Mouse (Mus musculus): ENCODE data around the gene B3glct.

DNA sequence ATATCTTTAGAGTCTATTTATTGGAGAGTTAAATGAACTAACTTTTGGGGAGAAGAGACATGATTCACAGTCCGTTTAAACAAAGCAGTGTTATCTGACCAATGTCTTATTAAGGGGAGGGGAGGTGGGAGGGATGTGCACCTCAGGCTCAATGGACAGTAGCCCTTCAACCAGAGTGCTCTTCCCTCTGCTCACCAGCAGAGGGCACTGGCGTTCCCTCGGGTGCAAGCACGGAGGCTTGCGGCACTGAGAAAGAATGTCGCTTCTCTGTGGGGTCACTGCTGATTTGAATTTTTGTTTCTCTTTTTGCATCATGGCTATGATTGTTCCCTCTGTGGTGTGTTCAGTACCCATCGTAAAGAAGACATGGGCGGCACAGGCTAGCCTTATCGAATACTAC is 67.0 kb downstream of the B3glct start:
- TF ChIP-seq CHD2 (IDR thresholded peaks at IDR 0.05; ENCODE audit: low read depth, low read length), result no peak
- TF ChIP-seq MAFK (IDR thresholded peaks at IDR 0.05; ENCODE audit: insufficient read depth, low read depth, low read length), result no peak
- no peak for TF ChIP-seq HCFC1 (IDR thresholded peaks at IDR 0.05; ENCODE audit: borderline replicate concordance, insufficient read depth, low read length)
- TF ChIP-seq ZC3H11A (IDR thresholded peaks at IDR 0.05; ENCODE audit: borderline replicate concordance, low read depth, low read length), result no peak
- no peak for TF ChIP-seq ZNF384 (IDR thresholded peaks at IDR 0.05; ENCODE audit: low read depth, low read length)
